Mouse (Mus musculus) layer of hippocampus, adult 6 months (tissue): ENCODE measurements around the gene Bola2. TPM values are rescaled to one million over a fixed set of nuclear protein-coding genes. Genes with fewer than 3 reads are reported as not detected.

Experiments used
- long read RNA-seq, 2 experiments: library from polyadenylated mRNA; unstranded; transcript quantifications; one replicate each; pipeline ENCODE4 v2.0.0; 2019 to 2020
- polyA plus RNA-seq: library from polyadenylated mRNA; unstranded; fragments of <200 nt; fragmentation: Nextera tagmentation; gene quantifications from 2 replicates; pipeline ENCODE4 v1.2.3, GENCODE M21; 2021

Gene Bola2
- polyA plus RNA-seq: 280 and 281 TPM in 2 replicates
- long read RNA-seq, experiment 1, transcript Bola2-203 (3 exons, 1,266 nt): major isoform, 121 of 131 reads
- long read RNA-seq, experiment 1, partial matches to known transcripts: 0 of 131 reads
- long read RNA-seq, experiment 1, other reads (novel, unspliced or antisense): 7 of 131 reads
- long read RNA-seq, experiment 2, transcript Bola2-203 (3 exons, 1,266 nt): major isoform, 18 of 22 reads
- long read RNA-seq, experiment 2, partial matches to known transcripts: 0 of 22 reads
- long read RNA-seq, experiment 2, other reads (novel, unspliced or antisense): 0 of 22 reads

GRCm38 (mm10) chr7:126695210-126695611, at the start of gene Bola2:
Gene Bola2 (plus strand): TSS chr7:126695401.

GRCm38 (mm10) chr7:126649231-126650051, 45.8 kb upstream of the Bola2 start, which contains the start of gene Sgf29:
Gene Sgf29 (plus strand): TSS chr7:126649309.

GRCm38 (mm10) chr7:126676207-126676606, 19.0 kb upstream of the Bola2 start, which contains the start of gene Sult1a1:
Gene Sult1a1 (minus strand): TSS chr7:126676432.

GRCm38 (mm10) chr7:126695631-126696207, 518 bp downstream of the Bola2 start, which contains the start of gene Slx1b:
Gene Slx1b (minus strand): TSS chr7:126695784.

GRCm38 (mm10) chr7:126707442-126708174, 12.4 kb downstream of the Bola2 start, which contains the start of gene Coro1a:
Gene Coro1a (minus strand): TSS chr7:126707787.

Other genes starting within 250 kb of the Bola2 start
- 0.13 and 0.16 TPM in 2 replicates for gene Atp2a1, start 232.3 kb upstream of the Bola2 start, polyA plus RNA-seq
- 32.6 and 36.0 TPM in 2 replicates for gene Sh2b1, start 220.0 kb upstream of the Bola2 start, polyA plus RNA-seq
- gene Tufm, start 208.0 kb upstream of the Bola2 start, polyA plus RNA-seq: 84.1 and 87.2 TPM in 2 replicates
- 36.7 and 53.5 TPM in 2 replicates for gene Atxn2l, start 192.0 kb upstream of the Bola2 start, polyA plus RNA-seq
- gene Eif3c, start 129.0 kb upstream of the Bola2 start, polyA plus RNA-seq: 220 and 222 TPM in 2 replicates
- 0.18 and 0.43 TPM in 2 replicates for gene Apobr, start 110.5 kb upstream of the Bola2 start, polyA plus RNA-seq
- gene Cln3, start 109.6 kb upstream of the Bola2 start, polyA plus RNA-seq: 14.4 and 15.6 TPM in 2 replicates
- gene Il27, start 100.5 kb upstream of the Bola2 start, polyA plus RNA-seq: not detected in 2 replicates
- 23.0 and 25.6 TPM in 2 replicates for gene Nupr1, start 64.5 kb upstream of the Bola2 start, polyA plus RNA-seq
- gene Sgf29, start 46.1 kb upstream of the Bola2 start, polyA plus RNA-seq: 29.6 and 29.9 TPM in 2 replicates
- 11.5 and 17.2 TPM in 2 replicates for gene Sult1a1, start 19.0 kb upstream of the Bola2 start, polyA plus RNA-seq
- 6.3 and 7.9 TPM in 2 replicates for gene Slx1b, start 383 bp downstream of the Bola2 start, polyA plus RNA-seq
- 113 and 139 TPM in 2 replicates for gene Coro1a, start 12.4 kb downstream of the Bola2 start, polyA plus RNA-seq
- 44.9 and 49.7 TPM in 2 replicates for gene Mapk3, start 64.2 kb downstream of the Bola2 start, polyA plus RNA-seq
- gene Gdpd3, start 70.9 kb downstream of the Bola2 start, polyA plus RNA-seq: 0.65 TPM in 1 of 2 replicates, not detected in the other
- gene Ypel3, start 81.6 kb downstream of the Bola2 start, polyA plus RNA-seq: 240 and 274 TPM in 2 replicates
- gene Tbx6, start 86.1 kb downstream of the Bola2 start, polyA plus RNA-seq: not detected in 2 replicates
- 52.4 and 61.8 TPM in 2 replicates for gene Ppp4c, start 97.1 kb downstream of the Bola2 start, polyA plus RNA-seq
- gene Fam57b, start 102.3 kb downstream of the Bola2 start, polyA plus RNA-seq: 4.4 and 5.3 TPM in 2 replicates
- not detected in 2 replicates for gene 4930451I11Rik, start 136.2 kb downstream of the Bola2 start, polyA plus RNA-seq
- 6.7 and 7.2 TPM in 2 replicates for gene Doc2a, start 152.0 kb downstream of the Bola2 start, polyA plus RNA-seq
- 2.4 and 3.8 TPM in 2 replicates for gene Hirip3, start 166.6 kb downstream of the Bola2 start, polyA plus RNA-seq
- gene Ino80e, start 167.0 kb downstream of the Bola2 start, polyA plus RNA-seq: 46.0 and 48.1 TPM in 2 replicates
- 8.2 and 10.1 TPM in 2 replicates for gene Taok2, start 189.3 kb downstream of the Bola2 start, polyA plus RNA-seq
- gene Tmem219, start 227.5 kb downstream of the Bola2 start, polyA plus RNA-seq: 28.6 and 32.5 TPM in 2 replicates
- 262 and 282 TPM in 2 replicates for gene Kctd13, start 233.5 kb downstream of the Bola2 start, polyA plus RNA-seq